Mouse (Mus musculus) embryonic facial prominence, embryonic 13.5 days (tissue): ENCODE data around the gene Gprin1. TPM values are rescaled to one million over a fixed set of nuclear protein-coding genes. Genes with fewer than 3 reads are reported as not detected.

Source experiments
- ATAC-seq: fragments of 200-750 bp; cut with Nextera tagmentation; 2 replicates; pipeline ENCODE4 v1.8.0; 2017; ENCODE audit warnings: low read depth; ENCODE audit not compliant: insufficient number of reproducible peaks, insufficient read depth, low FRiP score, low TSS enrichment
- H3K27ac ChIP-seq: fragments of 300-500 bp; sonication (generic); 2 replicates; pipeline ENCODE4 v1.5.1; 2015; ENCODE audit warnings: moderate library complexity, mild to moderate bottlenecking, inconsistent platforms
- H3K27me3 ChIP-seq: fragments of 300-500 bp; sonication (generic); 2 replicates; pipeline ENCODE4 v1.6.1; 2015; ENCODE audit warnings: mild to moderate bottlenecking, inconsistent platforms
- H3K36me3 ChIP-seq: fragments of 300-500 bp; sonication (generic); 2 replicates; pipeline ENCODE4 v1.6.1; 2015; ENCODE audit warnings: mild to moderate bottlenecking, inconsistent platforms
- H3K4me1 ChIP-seq: fragments of 300-500 bp; sonication (generic); 2 replicates; pipeline ENCODE4 v1.6.1; 2015; ENCODE audit warnings: inconsistent platforms
- H3K4me2 ChIP-seq: fragments of 300-500 bp; sonication (generic); 2 replicates; pipeline ENCODE4 v1.6.1; 2015; ENCODE audit warnings: moderate library complexity, mild to moderate bottlenecking, inconsistent platforms
- H3K4me3 ChIP-seq: fragments of 300-500 bp; sonication (generic); 2 replicates; pipeline ENCODE4 v1.5.1; 2015; ENCODE audit warnings: mild to moderate bottlenecking, inconsistent platforms
- H3K9ac ChIP-seq: fragments of 300-500 bp; sonication (generic); 2 replicates; pipeline ENCODE4 v1.6.1; 2015; ENCODE audit warnings: mild to moderate bottlenecking, inconsistent platforms
- H3K9me3 ChIP-seq: fragments of 300-500 bp; sonication (generic); 2 replicates; pipeline ENCODE4 v1.6.1; 2016; ENCODE audit warnings: inconsistent platforms
- WGBS: fragments of 180-500 bp; shearing (Covaris S2); methylation state at CpG from one replicate; pipeline ENCODE4 v1.1.7; 2015; ENCODE audit warnings: mixed read lengths; 5-methylcytosine and 5-hydroxymethylcytosine counted together
- polyA plus RNA-seq: library from polyadenylated mRNA; unstranded; fragments of >200 nt; fragmentation: Nextera tagmentation; extraction: Ambion mirVana; gene quantifications from 2 replicates; pipeline ENCODE4 v1.2.1, GENCODE M21; 2015

Gprin1 gene
- polyA plus RNA-seq, 1 experiment from 2014 or later, result 0.46 TPM

DNA sequence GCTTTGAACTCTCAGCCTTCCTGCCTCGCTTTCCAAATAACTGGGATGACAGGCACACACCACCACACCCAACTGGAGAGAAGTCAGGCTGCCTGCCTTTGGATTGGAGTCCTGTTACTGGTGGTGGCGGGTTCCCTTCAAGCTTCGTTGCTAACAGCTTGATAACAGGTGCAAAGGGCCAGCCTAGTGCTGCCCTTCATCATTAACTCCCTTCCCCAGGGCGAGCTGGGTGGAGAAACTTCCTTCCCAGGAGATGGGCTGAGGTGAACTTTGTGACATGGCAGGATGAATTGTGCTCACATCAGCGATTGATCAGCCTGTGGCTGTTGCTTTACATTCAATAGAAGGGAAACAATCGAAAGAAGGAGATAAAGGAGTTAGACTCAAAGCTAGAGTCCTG is 44.8 kb downstream of the Gprin1 start:
- H3K9me3 ChIP-seq, result no peaks in the 10 kb centered on the region
- H3K36me3 ChIP-seq, result no peaks in the 10 kb centered on the region
- no peak overlapping the region for H3K4me3 ChIP-seq
- H3K4me1 ChIP-seq, result no peaks in the 10 kb centered on the region
- no peak for ATAC-seq
- H3K9ac ChIP-seq, result no peak overlapping the region
- H3K27ac ChIP-seq, result no peak overlapping the region
- H3K27me3 ChIP-seq, result no peaks in the 10 kb centered on the region; the same call in 1 of the 2 replicates
- no peak overlapping the region for H3K4me2 ChIP-seq
- WGBS, result 50% methylated on average over 6 of the region's 6 CpGs

DNA sequence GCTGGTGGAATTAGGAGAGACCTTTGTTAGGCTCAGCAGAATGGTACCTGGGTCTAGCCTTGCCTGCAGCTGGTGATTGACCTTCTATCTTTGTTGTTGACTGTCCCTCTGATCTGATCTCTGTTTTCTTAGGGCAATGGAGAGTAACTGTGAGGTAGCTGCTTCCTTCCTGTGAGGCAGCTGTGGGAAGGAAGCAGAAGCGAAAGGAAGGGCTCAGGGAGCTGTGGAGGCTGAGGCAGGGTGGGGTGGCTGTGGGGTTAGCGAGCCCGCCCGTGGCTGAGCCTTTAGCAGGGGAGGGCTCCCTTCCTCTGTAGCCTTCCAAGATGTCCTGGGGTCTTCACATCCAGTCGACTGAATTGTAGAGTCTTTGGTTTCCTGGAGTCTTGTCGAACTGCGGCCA is 47.2 kb downstream of the Gprin1 start:
- H3K4me1 ChIP-seq, result no peaks in the 10 kb centered on the region

DNA sequence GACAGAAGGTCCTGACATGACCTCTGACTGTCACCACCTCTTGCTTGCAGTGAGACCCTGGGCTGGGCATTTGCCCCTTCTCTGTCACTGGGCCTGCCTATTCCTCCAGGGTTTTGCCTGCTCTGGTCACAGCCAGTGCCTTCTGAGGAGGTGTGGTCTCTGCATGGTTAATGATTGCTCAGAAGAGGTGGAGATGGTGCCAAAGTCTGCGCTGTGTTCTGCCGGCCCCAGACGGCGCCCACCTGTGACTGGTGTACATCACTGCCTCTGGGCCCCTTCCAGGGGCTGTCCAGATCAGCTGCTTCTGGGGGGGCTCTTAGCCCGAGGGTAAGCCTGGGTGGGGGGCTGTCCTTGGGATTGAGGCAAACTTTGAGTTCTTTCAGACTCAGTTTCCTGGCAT is 48.4 kb downstream of the Gprin1 start, which contains the start of gene Cdhr2:
TSS of gene Cdhr2 (plus strand) at position 219 of the 400 bp plus-strand sequence.
- Histone ChIP-seq H3K27me3 (no peaks in the 10 kb centered on the region; the same call in 1 of the 2 replicates), H3K4me3 (no peak within 1 kb of the TSS), H3K4me1 (no peaks in the 10 kb centered on the region), H3K4me2 (no peak within 1 kb of the TSS), H3K9me3 (no peaks in the 10 kb centered on the region), H3K36me3 (no peaks in the 10 kb centered on the region), H3K9ac (no peak within 1 kb of the TSS), H3K27ac (no peak within 1 kb of the TSS)
- 72% methylated on average over 5 of the region's 5 CpGs for WGBS
- no peak for ATAC-seq

More for the DNA sequence above, 47.2 kb downstream of the Gprin1 start:
- no peak overlapping the region for H3K4me3 ChIP-seq
- no peaks in the 10 kb centered on the region for H3K36me3 ChIP-seq
- 71% methylated on average over 7 of the region's 7 CpGs for WGBS
- no peak overlapping the region for H3K9ac ChIP-seq
- no peak for ATAC-seq
- no peaks in the 10 kb centered on the region; the same call in 1 of the 2 replicates for H3K27me3 ChIP-seq
- no peak overlapping the region for H3K27ac ChIP-seq
- H3K4me2 ChIP-seq, result no peak overlapping the region
- H3K9me3 ChIP-seq, result no peaks in the 10 kb centered on the region

DNA sequence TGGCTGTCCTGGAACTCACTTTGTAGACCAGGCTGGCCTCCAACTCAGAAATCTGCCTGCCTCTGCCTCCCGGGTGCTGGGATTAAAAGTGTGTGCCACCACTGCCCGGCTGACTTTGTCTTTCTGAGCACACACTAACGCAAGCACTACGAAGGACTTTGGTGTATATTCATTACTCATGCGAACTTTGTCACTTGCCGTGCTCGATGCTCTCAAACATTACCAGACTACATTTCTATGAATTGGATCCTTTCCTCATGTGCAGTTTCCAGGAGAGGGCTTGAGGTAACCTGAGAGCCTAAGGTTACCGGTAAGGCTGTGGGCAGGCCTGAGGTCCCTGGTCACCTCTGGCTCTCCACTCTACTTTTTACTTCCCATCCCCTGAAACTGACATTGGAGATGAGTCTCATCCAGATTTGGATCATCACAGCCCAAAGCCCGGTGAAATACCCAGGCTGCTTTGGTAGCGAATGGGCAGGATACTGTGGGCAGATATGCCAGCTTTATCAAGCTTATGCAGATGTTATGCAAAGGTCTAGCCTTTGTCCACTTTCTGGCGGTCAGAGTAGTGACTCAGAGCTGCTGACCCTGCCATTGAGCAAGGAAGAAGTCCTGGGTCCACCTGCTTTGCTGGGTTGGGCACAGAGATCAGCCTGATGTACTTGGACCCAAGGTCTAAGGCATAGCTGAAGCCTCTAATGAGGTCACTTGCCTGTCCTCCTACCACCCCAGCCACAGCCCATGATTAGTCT is 54.0 kb downstream of the Gprin1 start:
- H3K4me2 ChIP-seq, result no peak overlapping the region
- no peaks in the 10 kb centered on the region for H3K27me3 ChIP-seq
- no peak for ATAC-seq
- no peaks in the 10 kb centered on the region for H3K9me3 ChIP-seq
- H3K4me3 ChIP-seq, result no peak overlapping the region
- no peak overlapping the region for H3K27ac ChIP-seq
- WGBS, result 90% methylated on average over 11 of the region's 11 CpGs
- peaks cover 24% of the 10 kb centered on the region for H3K4me1 ChIP-seq
- H3K9ac ChIP-seq, result no peak overlapping the region
- no peaks in the 10 kb centered on the region for H3K36me3 ChIP-seq

DNA sequence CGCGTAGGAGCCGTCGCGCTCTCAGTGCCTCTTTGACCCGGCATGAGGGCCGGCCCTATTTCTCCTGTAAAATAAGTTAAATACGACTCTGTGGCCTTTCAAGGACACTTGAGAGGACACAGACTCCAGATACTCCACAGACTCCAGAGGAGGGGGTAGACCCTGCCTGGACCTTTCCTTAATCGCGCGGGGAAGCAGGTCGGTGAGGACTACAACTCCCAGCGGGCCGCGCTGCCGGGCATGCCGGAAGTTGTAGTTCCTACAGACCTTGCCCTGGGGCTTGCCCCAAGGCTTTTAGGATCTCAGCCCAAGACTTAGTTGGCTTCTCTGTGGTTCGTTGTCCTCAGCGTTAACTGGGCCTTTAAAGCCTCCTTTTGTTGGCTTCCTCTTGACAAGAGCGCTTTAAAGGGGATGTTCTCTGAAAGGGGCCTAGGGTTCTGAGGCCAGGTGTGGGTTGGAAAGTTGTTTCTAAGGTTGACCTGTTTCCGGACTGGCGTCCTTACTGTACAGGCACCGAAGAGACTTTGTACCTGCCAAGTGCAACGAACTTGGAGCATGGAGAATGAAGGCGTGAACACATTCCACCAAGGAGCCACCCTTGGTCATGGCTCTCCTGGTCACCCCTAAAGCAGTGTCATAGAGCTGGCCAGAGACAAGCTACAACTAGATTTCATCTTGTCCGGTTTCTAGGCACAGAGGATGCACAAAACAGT is 55.2 kb downstream of the Gprin1 start:
- peak overlapping the region; percentile 60 for H3K4me2 ChIP-seq
- peak; percentile 73 for ATAC-seq
- no peaks in the 10 kb centered on the region for H3K27me3 ChIP-seq
- 19% methylated on average over 26 of the region's 26 CpGs for WGBS
- H3K4me1 ChIP-seq, result peaks cover 24% of the 10 kb centered on the region
- peak overlapping the region; percentile 73 for H3K9ac ChIP-seq
- peak overlapping the region; percentile 97 for H3K4me3 ChIP-seq
- peak overlapping the region; percentile 91 for H3K27ac ChIP-seq
- H3K36me3 ChIP-seq, result no peaks in the 10 kb centered on the region
- H3K9me3 ChIP-seq, result no peaks in the 10 kb centered on the region

DNA sequence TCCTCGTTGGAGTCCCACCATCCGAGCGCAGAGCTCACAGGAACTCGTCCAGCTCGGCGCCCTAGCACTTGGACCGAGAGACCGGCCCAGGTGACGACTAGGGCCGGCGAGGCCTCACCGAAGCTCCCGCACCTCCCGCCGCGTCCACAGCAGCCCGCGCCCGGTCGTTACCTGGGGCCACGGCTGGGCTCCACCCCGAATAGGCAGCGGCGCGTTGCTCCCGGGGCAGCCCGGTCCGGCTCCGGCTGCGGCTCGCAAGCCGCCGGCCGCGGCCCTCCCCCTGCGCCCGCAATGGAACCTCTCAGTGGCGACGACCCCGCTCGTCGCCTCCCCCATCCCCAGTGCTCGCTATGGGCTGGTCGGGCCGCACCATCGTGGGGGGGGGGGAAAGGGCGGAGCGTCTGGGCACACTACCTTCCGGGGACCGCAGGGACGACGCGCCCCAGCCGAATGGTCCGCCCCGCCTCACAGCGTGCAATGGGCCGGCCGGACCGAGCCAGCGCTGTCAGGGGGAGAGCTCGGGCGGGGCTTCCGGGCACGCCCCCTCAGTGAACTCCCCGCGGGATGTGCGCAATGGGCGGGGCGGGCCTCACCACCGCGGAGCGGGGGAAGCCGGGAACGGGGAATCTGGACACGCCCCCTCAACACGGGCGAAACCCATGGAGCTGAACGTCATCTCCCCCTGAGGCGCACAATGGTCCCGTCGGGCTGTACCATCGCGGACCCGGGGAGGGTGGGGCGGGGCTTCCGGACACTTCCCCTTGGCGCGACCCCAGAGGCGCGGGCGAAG is 55.9 kb downstream of the Gprin1 start, which contains the start of gene Rnf44:
TSS of gene Rnf44 (minus strand) at position 350 of the 790 bp plus-strand sequence.
- under 1% methylated on average over 87 of the region's 92 CpGs for WGBS

DNA sequence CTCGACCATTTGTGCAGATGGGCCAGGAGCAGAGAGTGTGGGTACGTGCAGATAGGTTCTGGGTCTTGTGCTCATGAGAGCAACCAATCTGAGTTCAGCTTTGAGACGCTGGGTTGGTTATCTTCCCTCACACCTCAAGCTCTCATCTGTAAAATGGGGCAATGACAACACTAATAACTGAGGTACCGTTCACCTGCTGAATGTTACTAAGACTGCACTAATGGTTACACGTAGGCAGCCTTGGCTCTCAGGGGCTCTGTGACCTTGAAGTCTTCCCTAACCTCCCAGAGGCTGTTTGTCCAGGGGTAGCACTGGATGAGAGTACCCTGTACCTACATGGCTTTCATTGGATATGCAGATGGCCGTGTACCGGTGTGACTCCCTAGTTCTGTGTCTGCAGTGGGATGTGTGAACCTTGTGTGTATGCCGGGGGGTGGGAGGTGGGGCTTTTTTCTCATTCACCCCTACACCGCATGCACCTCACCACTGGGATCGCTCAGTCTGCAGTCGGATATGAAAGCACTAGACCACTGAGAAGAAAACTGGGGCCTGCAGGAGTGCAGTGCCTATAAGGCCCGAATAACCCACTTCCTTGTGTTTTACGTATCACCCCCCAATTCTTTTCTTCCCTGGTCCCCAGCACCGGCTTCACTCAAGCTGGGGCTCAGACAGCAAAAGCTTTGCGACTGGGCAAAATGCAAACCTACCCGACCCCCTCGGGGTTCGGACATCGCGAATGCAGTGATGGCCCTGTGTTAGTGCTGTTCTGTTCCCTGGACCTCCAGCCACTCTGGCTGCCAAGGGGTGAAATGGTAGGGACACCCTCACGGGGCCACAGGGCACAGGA is 56.7 kb downstream of the Gprin1 start:
- H3K9ac ChIP-seq, result peak overlapping the region; percentile 97
- no peak for ATAC-seq

More for the DNA sequence above, 55.9 kb downstream of the Gprin1 start, which contains the start of gene Rnf44:
- Histone ChIP-seq H3K9me3 (no peaks in the 10 kb centered on the region), H3K4me3 (peak within 1 kb of the TSS; percentile 97), H3K27me3 (no peaks in the 10 kb centered on the region), H3K4me2 (peak within 1 kb of the TSS; percentile 89), H3K27ac (peak within 1 kb of the TSS; percentile 91), H3K9ac (peak within 1 kb of the TSS; percentile 97), H3K4me1 (peaks cover 27% of the 10 kb centered on the region), H3K36me3 (no peaks in the 10 kb centered on the region)
- ATAC-seq, result peak; percentile 99

DNA sequence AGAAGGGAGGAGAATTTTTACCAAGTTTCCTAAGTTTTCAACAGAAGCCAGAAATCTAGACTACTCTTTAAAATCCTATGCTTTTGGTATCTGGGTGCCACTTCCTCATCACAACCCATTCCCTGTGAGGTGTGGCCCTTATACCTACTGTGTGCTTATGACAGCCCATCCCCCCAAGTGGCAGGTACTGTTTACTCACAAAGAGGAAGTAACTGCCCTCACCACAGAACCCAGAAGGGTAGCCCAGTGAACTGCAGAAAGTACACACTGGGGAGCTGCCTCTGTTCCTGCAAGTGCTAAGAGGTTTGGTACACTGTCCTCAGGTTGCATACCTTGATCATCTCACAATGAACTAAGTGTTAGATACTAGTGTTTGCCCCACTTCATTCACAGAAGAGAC is 57.9 kb downstream of the Gprin1 start:
- peak overlapping the region; percentile 89 for H3K4me2 ChIP-seq
- no peak overlapping the region for H3K27ac ChIP-seq
- peak overlapping the region; percentile 97; the same call in 1 of the 2 replicates for H3K9ac ChIP-seq
- H3K36me3 ChIP-seq, result no peaks in the 10 kb centered on the region
- no peaks in the 10 kb centered on the region for H3K9me3 ChIP-seq
- H3K4me1 ChIP-seq, result peaks cover 32% of the 10 kb centered on the region
- ATAC-seq, result no peak
- H3K4me3 ChIP-seq, result peak overlapping the region; percentile 97; the same call in 1 of the 2 replicates
- H3K27me3 ChIP-seq, result no peaks in the 10 kb centered on the region

More for the DNA sequence above, 56.7 kb downstream of the Gprin1 start:
- WGBS, result 14% methylated on average over 21 of the region's 21 CpGs
- Histone ChIP-seq H3K9me3 (no peaks in the 10 kb centered on the region), H3K4me1 (peaks cover 32% of the 10 kb centered on the region), H3K4me2 (peak overlapping the region; percentile 89), H3K4me3 (peak overlapping the region; percentile 97), H3K27ac (peak overlapping the region; percentile 91), H3K36me3 (no peaks in the 10 kb centered on the region), H3K27me3 (no peaks in the 10 kb centered on the region)

DNA sequence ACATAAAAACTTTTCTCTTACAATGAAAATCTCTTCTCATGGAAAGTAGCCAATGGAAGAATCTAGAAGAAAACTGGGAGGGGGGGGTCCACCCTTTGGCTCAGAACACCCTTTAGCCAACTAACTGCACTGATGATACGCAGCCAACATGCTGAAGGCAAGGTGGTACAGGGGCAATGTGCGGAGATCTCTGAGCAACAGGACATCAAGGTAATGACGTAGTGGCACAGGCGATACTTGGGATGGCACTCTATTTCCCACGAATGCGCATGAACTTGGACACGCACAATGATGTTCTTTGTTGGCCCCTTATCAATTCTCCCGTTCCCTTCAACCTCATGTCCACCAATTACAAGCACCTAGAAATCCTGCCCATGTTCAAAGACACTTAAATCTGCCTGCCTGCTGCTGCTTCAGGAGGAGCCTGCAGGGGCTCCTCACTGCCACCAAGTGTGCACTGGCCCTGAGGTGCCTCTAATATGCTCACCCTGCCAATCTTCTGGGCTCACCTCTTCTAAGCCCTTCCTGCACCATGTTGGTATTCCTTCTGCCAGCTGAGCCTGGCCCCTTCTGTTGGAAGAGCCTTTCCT is 59.4 kb downstream of the Gprin1 start:
- whole genome bisulfite sequencing, result 95% methylated on average over 8 of the region's 8 CpGs
- H3K9ac ChIP-seq, result no peak overlapping the region

DNA sequence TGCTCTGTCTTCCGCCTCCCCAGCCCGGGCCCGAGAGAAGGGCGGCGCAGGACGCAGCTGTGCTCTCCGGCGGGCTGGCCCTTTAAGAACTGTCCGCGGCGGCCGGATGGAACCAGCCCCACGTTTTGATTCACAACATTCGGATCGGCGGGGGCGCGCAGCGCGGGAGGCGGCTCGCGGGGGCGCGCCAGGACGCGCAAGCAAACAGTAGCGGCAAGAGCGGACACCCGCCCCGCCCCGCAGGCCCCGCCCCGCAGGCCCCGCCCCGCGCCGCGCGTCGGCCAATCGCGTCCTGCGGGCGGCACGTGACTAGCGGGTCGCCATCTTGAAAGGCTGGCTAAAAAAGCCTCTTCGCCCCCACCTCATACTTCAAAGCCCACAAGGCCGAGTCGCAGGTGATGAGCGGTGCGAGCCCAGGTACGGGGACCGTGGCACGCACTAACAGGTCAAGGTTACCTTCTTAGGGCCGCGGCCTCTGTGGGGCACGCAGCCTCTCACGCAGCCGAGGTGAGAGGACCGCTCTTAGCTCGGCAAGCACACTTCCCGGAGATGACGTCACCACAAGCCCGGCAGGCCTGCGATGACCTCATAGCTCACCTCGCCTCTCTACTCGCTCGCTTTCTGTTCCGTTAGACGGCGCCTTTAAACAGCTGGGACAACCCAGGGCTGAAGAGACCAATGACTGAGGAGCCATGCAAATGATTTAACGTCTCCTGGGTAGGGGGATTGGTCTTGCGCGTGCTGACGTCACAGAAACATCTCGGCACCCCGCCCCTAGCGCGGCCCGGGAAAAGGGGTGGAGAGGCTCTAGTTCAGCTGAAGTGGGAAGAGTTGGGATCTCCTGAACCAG is 61.9 kb downstream of the Gprin1 start:
- Histone ChIP-seq H3K36me3 (peaks cover 23% of the 10 kb centered on the region), H3K4me3 (peak overlapping the region; percentile 93), H3K9ac (peak overlapping the region; percentile 97), H3K9me3 (no peaks in the 10 kb centered on the region), H3K4me1 (peaks cover 49% of the 10 kb centered on the region), H3K4me2 (peak overlapping the region; percentile 75), H3K27ac (peak overlapping the region; percentile 98), H3K27me3 (no peaks in the 10 kb centered on the region)
- ATAC-seq, result peak; percentile 83
- under 1% methylated on average over 76 of the region's 82 CpGs for WGBS

More for the DNA sequence above, 59.4 kb downstream of the Gprin1 start:
- H3K4me2 ChIP-seq, result no peak overlapping the region
- no peaks in the 10 kb centered on the region for H3K36me3 ChIP-seq
- H3K27ac ChIP-seq, result no peak overlapping the region
- no peaks in the 10 kb centered on the region for H3K27me3 ChIP-seq
- H3K9me3 ChIP-seq, result no peaks in the 10 kb centered on the region
- no peak overlapping the region for H3K4me3 ChIP-seq
- H3K4me1 ChIP-seq, result peaks cover 44% of the 10 kb centered on the region
- ATAC-seq, result no peak
